Mouse (Mus musculus) intestine, postnatal 0 days (tissue): Measurements from ENCODE around the gene Ren1. TPM values are rescaled to one million over a fixed set of nuclear protein-coding genes. Genes with fewer than 3 reads are reported as not detected.

Experiments used
- ATAC-seq: fragments of 200-750 bp; cut with Nextera tagmentation; 2 replicates; pipeline ENCODE4 v1.8.0; 2017; ENCODE audit warnings: mild to moderate bottlenecking, moderate TSS enrichment, moderate library complexity
- H3K27ac ChIP-seq: fragments of 300-500 bp; sonication (generic); 2 replicates; pipeline ENCODE4 v1.5.1; 2014; ENCODE audit warnings: mild to moderate bottlenecking, low read depth, low read length, moderate library complexity
- H3K27me3 ChIP-seq: fragments of 300-500 bp; sonication (generic); replicated peaks from 2 replicates; pipeline ENCODE4 v1.6.1; 2014; ENCODE audit warnings: low read length, mixed read lengths; ENCODE audit not compliant: control insufficient read depth, insufficient read depth
- H3K36me3 ChIP-seq: fragments of 300-500 bp; sonication (generic); 2 replicates; pipeline ENCODE4 v1.6.1; 2014; ENCODE audit warnings: mild to moderate bottlenecking, moderate library complexity; ENCODE audit not compliant: control insufficient read depth, insufficient read depth
- H3K4me1 ChIP-seq: fragments of 300-500 bp; sonication (generic); replicated peaks from 2 replicates; pipeline ENCODE4 v1.6.1; 2014; ENCODE audit warnings: antibody characterized with exemption, low read length, mixed read lengths; ENCODE audit not compliant: control insufficient read depth, insufficient read depth
- H3K4me2 ChIP-seq: fragments of 300-500 bp; sonication (generic); replicated peaks from 2 replicates; pipeline ENCODE4 v1.6.1; 2014; ENCODE audit warnings: low read depth, mild to moderate bottlenecking, moderate library complexity
- H3K4me3 ChIP-seq: fragments of 300-500 bp; sonication (generic); 2 replicates; pipeline ENCODE4 v1.5.1; 2014; ENCODE audit warnings: low read depth, low read length
- H3K9ac ChIP-seq: fragments of 300-500 bp; sonication (generic); 2 replicates; pipeline ENCODE4 v1.6.1; 2014; ENCODE audit warnings: mild to moderate bottlenecking, low read depth, low read length
- H3K9me3 ChIP-seq: fragments of 300-500 bp; sonication (generic); 2 replicates; pipeline ENCODE4 v1.6.1; 2016; ENCODE audit warnings: mixed run types; ENCODE audit not compliant: control insufficient read depth
- CTCF ChIP-seq: sonication (generic); IDR thresholded peaks from 2 replicates; pipeline ENCODE4 v1.5.1; 2016; ENCODE audit warnings: low read depth, mild to moderate bottlenecking, control low read depth, antibody characterized with exemption, moderate library complexity
- WGBS: fragments of 180-500 bp; shearing (Covaris S2); extraction: QIAGEN DNeasy Blood & Tissue Kit; methylation state at CpG from one replicate; pipeline ENCODE4 v1.1.7; 2014; 5-methylcytosine and 5-hydroxymethylcytosine counted together
- polyA plus RNA-seq: library from polyadenylated mRNA; unstranded; fragments of >200 nt; fragmentation: Nextera tagmentation; extraction: Ambion mirVana; gene quantifications from 2 replicates; pipeline ENCODE4 v1.2.1, GENCODE M21; 2015

Gene Ren1
- 4.3 and 5.7 TPM in 2 replicates for polyA plus RNA-seq

DNA sequence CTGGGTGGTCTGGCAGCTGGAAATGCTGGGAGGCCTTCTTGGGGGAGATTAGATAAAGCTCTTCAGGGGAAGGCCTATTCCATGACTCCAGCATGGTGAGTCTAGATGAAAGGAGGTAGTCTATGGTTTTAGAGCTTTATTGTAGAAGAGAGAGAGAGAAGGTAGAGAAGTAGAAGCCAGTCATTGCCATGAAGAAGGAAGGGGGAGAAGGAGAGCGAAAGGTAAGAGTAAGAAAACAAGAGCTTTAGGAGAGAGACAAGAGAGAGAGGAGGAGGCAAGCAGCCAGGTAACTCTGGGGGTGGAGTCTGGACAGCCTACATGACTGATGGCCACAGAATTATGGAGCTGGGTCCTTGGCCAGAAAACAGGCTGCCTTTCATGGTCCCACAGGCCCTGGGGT, at the start of gene Ren1:
TSS of gene Ren1 (plus strand) at position 301 of the 400 bp plus-strand sequence.
- no peak within 1 kb of the TSS for H3K4me2 ChIP-seq
- TF ChIP-seq CTCF, result no peak
- no peaks in the 10 kb centered on the region for H3K36me3 ChIP-seq
- H3K9me3 ChIP-seq, result no peaks in the 10 kb centered on the region
- H3K4me3 ChIP-seq, result no peak within 1 kb of the TSS
- no peaks in the 10 kb centered on the region for H3K27me3 ChIP-seq
- no peak within 1 kb of the TSS for H3K9ac ChIP-seq
- no peak for ATAC-seq
- 84% methylated on average over 1 of the region's 1 CpGs for WGBS
- H3K27ac ChIP-seq, result no peak within 1 kb of the TSS
- no peaks in the 10 kb centered on the region; the same call in 1 of the 2 replicates for H3K4me1 ChIP-seq

DNA sequence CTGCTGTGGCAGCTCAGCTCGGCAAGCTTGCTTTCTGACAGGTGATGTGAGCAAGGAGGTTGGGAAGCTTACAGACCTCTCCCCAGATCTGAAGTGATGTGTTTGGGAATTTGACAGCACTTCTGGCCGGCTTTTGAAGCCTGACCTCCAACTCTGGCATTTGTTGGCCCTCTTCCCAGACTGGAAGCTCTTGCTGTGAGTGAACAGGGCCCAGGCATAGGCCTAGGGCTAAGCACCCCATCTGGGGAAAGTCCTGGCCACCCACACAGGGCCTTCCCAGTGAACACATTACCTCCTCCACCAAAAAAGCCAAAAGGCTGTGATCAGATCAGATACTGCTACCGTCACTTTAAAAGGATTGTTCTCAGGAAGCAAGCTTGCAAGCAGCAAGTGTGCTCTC, 47.8 kb upstream of the Ren1 start:
- no peaks in the 10 kb centered on the region for H3K27me3 ChIP-seq
- ATAC-seq, result no peak

DNA sequence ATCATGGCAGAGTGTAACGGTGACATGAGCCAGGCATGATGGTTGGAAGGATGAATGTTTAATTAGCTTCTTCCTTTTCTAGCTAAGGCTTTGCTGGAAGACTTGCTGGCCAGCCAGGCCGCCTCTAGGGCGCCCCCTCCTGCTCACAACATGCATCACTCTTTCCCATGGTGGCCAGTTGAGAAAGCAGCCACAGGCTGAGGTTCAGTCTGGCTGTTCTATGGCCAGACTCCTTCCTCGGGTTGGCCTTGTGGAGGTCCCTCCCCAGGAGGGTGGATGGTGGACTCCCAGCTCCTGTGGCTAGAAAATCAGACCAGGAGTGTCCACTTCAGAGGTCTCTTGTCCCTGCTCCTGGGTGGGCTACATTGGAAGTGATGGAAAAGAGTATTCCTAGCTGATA, 43.5 kb upstream of the Ren1 start:
- H3K36me3 ChIP-seq, result peaks cover 5% of the 10 kb centered on the region; the same call in 1 of the 2 replicates
- 0 out of 2 replicates have a peak, but pooled peaks cover 4% of the 10 kb centered on the region for H3K4me1 ChIP-seq
- no peak overlapping the region for H3K4me3 ChIP-seq
- no peak for ATAC-seq
- TF ChIP-seq CTCF, result peak; percentile 97
- no peak overlapping the region for H3K4me2 ChIP-seq
- WGBS, result 5% methylated on average over 4 of the region's 4 CpGs
- no peak overlapping the region for H3K27ac ChIP-seq
- no peaks in the 10 kb centered on the region for H3K27me3 ChIP-seq
- H3K9me3 ChIP-seq, result no peaks in the 10 kb centered on the region
- H3K9ac ChIP-seq, result no peak overlapping the region

More for the DNA sequence above, 47.8 kb upstream of the Ren1 start:
- Histone ChIP-seq H3K36me3 (peaks cover 30% of the 10 kb centered on the region; the same call in 1 of the 2 replicates), H3K4me2 (no peak overlapping the region), H3K9ac (no peak overlapping the region), H3K4me3 (no peak overlapping the region), H3K4me1 (no peaks in the 10 kb centered on the region), H3K9me3 (no peaks in the 10 kb centered on the region), H3K27ac (no peak overlapping the region)
- TF ChIP-seq CTCF, result no peak
- 51% methylated on average over 3 of the region's 3 CpGs for WGBS

GRCm38 (mm10) chr1:133307318-133307717, 43.0 kb upstream of the Ren1 start:
- no peak overlapping the region for H3K27ac ChIP-seq
- no peak overlapping the region for H3K4me2 ChIP-seq
- WGBS, result 19% methylated on average over 6 of the region's 6 CpGs
- no peaks in the 10 kb centered on the region for H3K9me3 ChIP-seq
- no peak overlapping the region for H3K9ac ChIP-seq
- no peak for ATAC-seq
- peaks cover 2% of the 10 kb centered on the region; the same call in 1 of the 2 replicates for H3K36me3 ChIP-seq
- H3K27me3 ChIP-seq, result no peaks in the 10 kb centered on the region
- peak; percentile 81 for TF ChIP-seq CTCF
- H3K4me3 ChIP-seq, result no peak overlapping the region
- peaks cover 7% of the 10 kb centered on the region; the same call in 1 of the 2 replicates for H3K4me1 ChIP-seq

- WGBS, result 37% methylated on average over 14 of the region's 14 CpGs
- H3K4me3 ChIP-seq, result peak within 1 kb of the TSS; percentile 31
- ATAC-seq, result peak; percentile 87
Measured at GRCm38 (mm10) chr1:133309652-133310267, 40.5 kb upstream of the Ren1 start, which contains the start of gene Golt1a. Golt1a (plus strand) TSS chr1:133309800.

GRCm38 (mm10) chr1:133311240-133311639, 39.1 kb upstream of the Ren1 start:
- Histone ChIP-seq H3K36me3 (no peaks in the 10 kb centered on the region), H3K27ac (no peak overlapping the region), H3K4me2 (peak overlapping the region; percentile 57), H3K27me3 (no peaks in the 10 kb centered on the region), H3K4me3 (no peak overlapping the region), H3K4me1 (peaks cover 7% of the 10 kb centered on the region; the same call in 1 of the 2 replicates), H3K9me3 (no peaks in the 10 kb centered on the region), H3K9ac (no peak overlapping the region)
- TF ChIP-seq CTCF, result peak; percentile 63
- ATAC-seq, result no peak
- whole genome bisulfite sequencing, result 60% methylated on average over 4 of the region's 4 CpGs

More at GRCm38 (mm10) chr1:133309652-133310267, 40.5 kb upstream of the Ren1 start, which contains the start of gene Golt1a:
- Histone ChIP-seq H3K4me2 (peak within 1 kb of the TSS; percentile 57), H3K27me3 (no peaks in the 10 kb centered on the region), H3K27ac (peak within 1 kb of the TSS; percentile 94), H3K9me3 (no peaks in the 10 kb centered on the region), H3K36me3 (no peaks in the 10 kb centered on the region), H3K9ac (peak within 1 kb of the TSS; percentile 27; the same call in 1 of the 2 replicates), H3K4me1 (peaks cover 7% of the 10 kb centered on the region; the same call in 1 of the 2 replicates)
- no peak for TF ChIP-seq CTCF
